Mouse (Mus musculus) adrenal gland, adult (tissue): ENCODE measurements around the gene Twsg1.

Experiments used
- DNase-seq, 2 experiments: peaks; one replicate each; pipeline ENCODE4 v3.0.0; 2022 to 2023; ENCODE audit warnings: low spot score in 1 of 2; ENCODE audit not compliant: inconsistent age in 2 of 2

The Twsg1 gene

GRCm38 (mm10) chr17:65937671-65938070 lies 13.4 kb downstream of the Twsg1 start:
- no peak for DNase-seq

- DNase-seq = no peak
Measured at GRCm38 (mm10) chr17:65933741-65934140, 17.3 kb downstream of the Twsg1 start.

- no peak for DNase-seq
Measured at GRCm38 (mm10) chr17:65931525-65931924, 19.5 kb downstream of the Twsg1 start.

- peak; percentile 73 to 94 for DNase-seq
Measured at GRCm38 (mm10) chr17:65930960-65931359, 20.1 kb downstream of the Twsg1 start.

- DNase-seq = no peak
Measured at GRCm38 (mm10) chr17:65930158-65930826, 20.7 kb downstream of the Twsg1 start.

- DNase-seq = peak in 1 of 2 experiments; percentile 41
Measured at GRCm38 (mm10) chr17:65929319-65929978, 21.6 kb downstream of the Twsg1 start.

GRCm38 (mm10) chr17:65927077-65927476 lies 23.9 kb downstream of the Twsg1 start:
- no peak for DNase-seq

- DNase-seq = no peak
Measured at GRCm38 (mm10) chr17:65924218-65924617, 26.8 kb downstream of the Twsg1 start.

GRCm38 (mm10) chr17:65921975-65922374 lies 29.1 kb downstream of the Twsg1 start:
- no peak for DNase-seq

- no peak for DNase-seq
Measured at GRCm38 (mm10) chr17:65919235-65919634, 31.8 kb downstream of the Twsg1 start.

GRCm38 (mm10) chr17:65916135-65916668 lies 34.8 kb downstream of the Twsg1 start:
- peak; percentile 40 to 75 for DNase-seq

- no peak for DNase-seq
Measured at GRCm38 (mm10) chr17:65914083-65914482, 36.9 kb downstream of the Twsg1 start.

- no peak for DNase-seq
Measured at GRCm38 (mm10) chr17:65912202-65912601, 38.8 kb downstream of the Twsg1 start.

GRCm38 (mm10) chr17:65911285-65912069 lies 39.5 kb downstream of the Twsg1 start:
- DNase-seq = no peak

- no peak for DNase-seq
Measured at GRCm38 (mm10) chr17:65908270-65908669, 42.8 kb downstream of the Twsg1 start.

- DNase-seq = no peak
Measured at GRCm38 (mm10) chr17:65906895-65907401, 44.1 kb downstream of the Twsg1 start.

GRCm38 (mm10) chr17:65906313-65906894 lies 44.6 kb downstream of the Twsg1 start:
- DNase-seq = no peak

GRCm38 (mm10) chr17:65905241-65905640 lies 45.8 kb downstream of the Twsg1 start:
- DNase-seq = no peak

- DNase-seq = no peak
Measured at GRCm38 (mm10) chr17:65903826-65904225, 47.2 kb downstream of the Twsg1 start.

- no peak for DNase-seq
Measured at GRCm38 (mm10) chr17:65903011-65903410, 48.0 kb downstream of the Twsg1 start.

- no peak for DNase-seq
Measured at GRCm38 (mm10) chr17:65902281-65902680, 48.7 kb downstream of the Twsg1 start.
